17 mouse cellular contexts compared by ENCODE assay signal in the genomic region with DNA sequence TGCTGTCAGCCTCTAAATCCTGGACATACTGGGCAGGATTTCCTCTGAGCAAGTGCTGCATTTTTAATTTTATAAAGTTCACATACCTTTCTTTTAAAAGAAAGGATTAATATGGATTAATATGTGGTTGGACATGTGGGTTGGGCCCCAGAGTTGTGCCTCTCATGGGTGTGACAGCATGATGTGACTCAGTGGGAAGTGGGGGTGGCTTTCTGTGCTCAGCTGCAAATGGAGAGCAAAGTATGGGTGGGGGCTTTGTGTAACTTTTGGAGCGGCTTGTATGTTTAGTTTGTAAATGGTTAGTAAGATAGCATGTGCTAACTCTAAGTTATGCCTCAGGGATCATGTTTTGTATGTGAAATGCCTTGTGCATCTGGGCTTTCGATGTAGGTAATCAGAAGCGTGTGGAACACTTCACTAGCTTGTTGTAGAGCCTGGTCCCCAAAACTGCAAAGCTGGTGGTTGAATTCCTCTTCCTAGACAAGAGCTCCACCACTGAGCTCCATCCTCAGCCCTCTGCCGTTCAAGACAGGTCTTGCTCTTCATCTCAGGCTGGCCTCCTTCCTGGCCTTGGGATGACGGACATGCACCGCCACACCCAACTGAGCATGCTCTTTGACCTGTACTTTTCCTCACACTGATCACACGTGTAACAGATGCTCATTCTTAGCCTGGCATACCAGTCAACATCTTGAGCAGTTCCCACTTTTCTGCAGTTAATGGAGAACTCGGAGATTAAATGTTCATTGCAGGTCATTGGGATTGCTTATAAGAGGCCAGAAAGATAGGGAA. TPM values are rescaled to one million over a fixed set of nuclear protein-coding genes. Genes with fewer than 3 reads are reported as not detected.
DNase-seq lines count a peak whose midpoint lies in the region; ATAC-seq and TF ChIP-seq lines count a peak whose summit lies in the region.
"Had no signal": no experiment of that assay in that cellular context is flagged by ENCODE, and none has a peak within 500 bp of the region (broad histone marks: within the 10 kb centered on the region; RNA-seq: fewer than 3 reads in every experiment).

No protein-coding gene starts in this region.

- no peak overlapping the region for H3K27ac ChIP-seq in heart, embryonic 11.5 days (ENCODE audit: low read depth, low read length)
- no peak overlapping the region; the same call in 1 of the 2 replicates for H3K27ac ChIP-seq in kidney, adult 2 months (ENCODE audit: insufficient read depth, low read depth, low read length)
- H3K27ac ChIP-seq in stomach, postnatal 0 days (replicated peaks), result peak overlapping the region; percentile 61; the same call in 1 of the 2 replicates
- H3K27ac ChIP-seq: forebrain, embryonic 13.5 days; hindbrain, postnatal 0 days; layer of hippocampus, adult 2 months; liver, embryonic 15.5 days; midbrain, embryonic 15.5 days had no signal

- 88% methylated on average over 8 of the region's 8 CpGs for WGBS in heart, embryonic 11.5 days (ENCODE audit: insufficient replicate concordance)
- WGBS in kidney, adult 2 months, result 63% methylated on average over 8 of the region's 8 CpGs
- WGBS in stomach, postnatal 0 days, result 66% methylated on average over 8 of the region's 8 CpGs

- H3K4me2 ChIP-seq in heart, embryonic 11.5 days, result no peak overlapping the region
- no peak overlapping the region for H3K4me2 ChIP-seq in stomach, postnatal 0 days (replicated peaks; ENCODE audit: low read depth)
- H3K4me2 ChIP-seq: forebrain, embryonic 13.5 days; liver, embryonic 15.5 days; midbrain, embryonic 15.5 days had no signal

- no peaks in the 10 kb centered on the region for H3K27me3 ChIP-seq in heart, embryonic 11.5 days (ENCODE audit: control insufficient read depth, insufficient read depth, low read length)
- H3K27me3 ChIP-seq in kidney, adult 2 months (replicated peaks; ENCODE audit: control insufficient read depth, insufficient read depth, low read length), result no peaks in the 10 kb centered on the region
- H3K27me3 ChIP-seq in stomach, postnatal 0 days (ENCODE audit: control insufficient read depth, insufficient read depth, low read length), result no peaks in the 10 kb centered on the region
- H3K27me3 ChIP-seq: CH12.LX; forebrain, embryonic 13.5 days; liver, embryonic 15.5 days had no signal

- peaks cover 4% of the 10 kb centered on the region; the same call in 1 of the 2 replicates for H3K4me1 ChIP-seq in heart, embryonic 11.5 days (ENCODE audit: control insufficient read depth, insufficient read depth, low read length)
- H3K4me1 ChIP-seq in kidney, adult 2 months (ENCODE audit: control insufficient read depth, insufficient read depth, low read length), result peaks cover 8% of the 10 kb centered on the region; the same call in 1 of the 2 replicates
- H3K4me1 ChIP-seq in stomach, postnatal 0 days (replicated peaks; ENCODE audit: control insufficient read depth, insufficient read depth), result no peaks in the 10 kb centered on the region
- H3K4me1 ChIP-seq: liver, embryonic 15.5 days; midbrain, embryonic 15.5 days had no signal

- H3K9ac ChIP-seq in heart, embryonic 11.5 days (ENCODE audit: low read depth, low read length), result no peak overlapping the region
- no peak overlapping the region for H3K9ac ChIP-seq in stomach, postnatal 0 days (ENCODE audit: low read length)
- H3K9ac ChIP-seq: forebrain, embryonic 13.5 days; liver, embryonic 15.5 days; midbrain, embryonic 15.5 days had no signal

- no peak for TF ChIP-seq EP300 in stomach, postnatal 0 days (optimal IDR thresholded peaks at IDR 0.05)

- no peak for TF ChIP-seq POLR2A in kidney, adult 2 months (IDR thresholded peaks at IDR 0.05; ENCODE audit: low read depth, low read length)

- ATAC-seq in heart, embryonic 11.5 days (replicated peaks; ENCODE audit: insufficient number of reproducible peaks, low FRiP score, low TSS enrichment), result no peak
- ATAC-seq in stomach, postnatal 0 days (ENCODE audit: low FRiP score, low TSS enrichment), result peak; percentile 86
- ATAC-seq: forebrain, embryonic 13.5 days; hindbrain, postnatal 0 days; lung, postnatal 0 days; midbrain, embryonic 15.5 days had no signal

- no peaks in the 10 kb centered on the region for H3K9me3 ChIP-seq in heart, embryonic 11.5 days (replicated peaks; ENCODE audit: control insufficient read depth, low read length)
- no peaks in the 10 kb centered on the region for H3K9me3 ChIP-seq in stomach, postnatal 0 days (ENCODE audit: control insufficient read depth, low read length)
- H3K9me3 ChIP-seq: forebrain, embryonic 13.5 days; liver, embryonic 15.5 days; midbrain, embryonic 15.5 days had no signal

- TF ChIP-seq CTCF in kidney, adult 2 months (conservative IDR thresholded peaks at IDR 0.05; ENCODE audit: insufficient read depth, insufficient read length, low read depth, low read length), result no peak; the same call in 1 of the 2 replicates
- peak; percentile 42; the same call in 1 of the 2 replicates for TF ChIP-seq CTCF in stomach, postnatal 0 days (IDR thresholded peaks at IDR 0.05; ENCODE audit: low read depth)

- no peak overlapping the region for H3K4me3 ChIP-seq in heart, embryonic 11.5 days (ENCODE audit: low read depth, low read length)
- H3K4me3 ChIP-seq in kidney, adult 2 months (ENCODE audit: insufficient read depth, low read depth, low read length), result no peak overlapping the region
- H3K4me3 ChIP-seq in stomach, postnatal 0 days (ENCODE audit: low read depth, low read length), result no peak overlapping the region
- H3K4me3 ChIP-seq: forebrain, embryonic 13.5 days; layer of hippocampus, adult 2 months; liver, embryonic 15.5 days; midbrain, embryonic 15.5 days had no signal

- no peaks in the 10 kb centered on the region for H3K36me3 ChIP-seq in heart, embryonic 11.5 days (ENCODE audit: control insufficient read depth, insufficient read depth, low read length)
- H3K36me3 ChIP-seq in kidney, adult 2 months (ENCODE audit: control insufficient read depth, insufficient read depth, low read length), result no peaks in the 10 kb centered on the region
- no peaks in the 10 kb centered on the region for H3K36me3 ChIP-seq in stomach, postnatal 0 days (ENCODE audit: control insufficient read depth, insufficient read depth, low read length)
- H3K36me3 ChIP-seq: liver, embryonic 15.5 days; midbrain, embryonic 15.5 days had no signal

- peak; percentile 49 for DNase-seq in heart, adult 11 months
- peak; percentile 86 for DNase-seq in kidney, adult 2 months
- DNase-seq in kidney, postnatal 14 days, result peak; percentile 50
- peak; percentile 54 for DNase-seq in stomach, postnatal 0 days (ENCODE audit: low spot score)
- no peak for DNase-seq in B cell, adult 2 months
- no peak for DNase-seq in MN1 (ENCODE audit: low spot score)
- no peak for DNase-seq in adrenal gland, postnatal 14 days
- DNase-seq: cerebellum, postnatal 10 days; heart, postnatal 4 days had no signal

RNA-seq across cellular contexts. Expression of a gene that starts 24.0 kb away (rescaled TPM):
- 16.9 and 17.3 TPM in 2 replicates for polyA plus RNA-seq in heart, embryonic 11.5 days (2014; fragmentation: Nextera tagmentation; extraction: Ambion mirVana)
- polyA plus RNA-seq in kidney, adult 2 months (2012; rRNA removed), result 12.5 and 17.2 TPM in 2 replicates
- polyA plus RNA-seq in stomach, postnatal 0 days (2015; fragmentation: Nextera tagmentation; extraction: Ambion mirVana), result 32.4 and 33.5 TPM in 2 replicates
- 220 and 223 TPM in 2 replicates for total RNA-seq in adrenal gland, postnatal 14 days (2021)

Comparison
In these comparisons a context has a peak if more than half of its experiments do, and no peak if none do; other contexts are left out.
1. DNase-seq: peak in heart, adult 11 months (single experiment), kidney, adult 2 months (single experiment), kidney, postnatal 14 days (single experiment) and stomach, postnatal 0 days (single experiment); none in B cell, adult 2 months (0 of 2), MN1 (single experiment) and adrenal gland, postnatal 14 days (single experiment).